Mouse (Mus musculus) heart, postnatal 0 days (tissue): Measurements from ENCODE around the gene Efcab12.

Experiments
- CTCF ChIP-seq: IDR thresholded peaks from 2 replicates; pipeline ENCODE4 v1.5.1; 2016; ENCODE audit warnings: antibody characterized with exemption, control low read depth, low read depth
- EP300 ChIP-seq: IDR thresholded peaks from 2 replicates; pipeline ENCODE4 v1.6.1; 2016; ENCODE audit warnings: antibody characterized with exemption, low read depth

DNA sequence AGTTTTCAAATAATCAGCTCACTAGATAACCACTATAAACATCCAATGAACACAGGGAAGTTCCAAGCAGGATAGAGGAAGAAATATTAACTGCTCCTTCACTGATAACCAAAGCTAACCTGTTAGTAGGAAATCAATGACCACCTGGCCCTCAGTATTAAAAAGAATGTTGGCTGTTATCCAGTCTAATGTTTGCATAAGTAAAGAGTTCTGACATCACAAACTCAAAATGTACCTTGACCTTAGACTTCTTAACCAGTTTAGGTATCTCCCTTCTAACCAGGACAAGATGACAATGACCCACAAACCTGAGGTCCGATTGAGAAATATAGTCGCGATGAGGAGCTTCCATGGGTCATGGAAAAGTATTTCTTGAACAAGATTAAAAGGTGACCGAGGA lies 6.8 kb upstream of the Efcab12 start:
- TF ChIP-seq CTCF (no peak), EP300 (no peak)
